Mouse (Mus musculus) testis, adult 2 months (tissue): ENCODE results near the gene Olfr1377.

ENCODE experiments used
- CTCF ChIP-seq: fragments of 200-500 bp; IDR thresholded peaks from 2 replicates; pipeline ENCODE4 v1.5.1; 2012; ENCODE audit warnings: low read depth, mild to moderate bottlenecking, inconsistent platforms, low read length, moderate library complexity; ENCODE audit not compliant: control insufficient read depth, insufficient read depth, insufficient replicate concordance
- POLR2A ChIP-seq: fragments of 200-500 bp; IDR thresholded peaks from 2 replicates; pipeline ENCODE4 v1.6.1; 2012; ENCODE audit warnings: low read depth, mild to moderate bottlenecking, inconsistent platforms, low read length, moderate library complexity; ENCODE audit not compliant: control insufficient read depth

- no peak for TF ChIP-seq POLR2A
- TF ChIP-seq CTCF: no peak
Observed at GRCm38 (mm10) chr11:50964886-50965285, 16.9 kb upstream of the Olfr1377 start.
